Mouse (Mus musculus) stomach, embryonic 16.5 days (tissue): ENCODE measurements around the gene Tnrc6c. TPM values are rescaled to one million over a fixed set of nuclear protein-coding genes. Genes with fewer than 3 reads are reported as not detected.

Experiments
- ATAC-seq: fragments of 200-750 bp; cut with Nextera tagmentation; 2 replicates; pipeline ENCODE4 v1.8.0; 2017; ENCODE audit warnings: moderate number of reproducible peaks, moderate TSS enrichment; ENCODE audit not compliant: insufficient read depth, low FRiP score
- H3K27ac ChIP-seq: fragments of 300-500 bp; sonication (generic); 2 replicates; pipeline ENCODE4 v1.5.1; 2014; ENCODE audit warnings: low read length
- H3K27me3 ChIP-seq: fragments of 300-500 bp; sonication (generic); 2 replicates; pipeline ENCODE4 v1.6.1; 2014; ENCODE audit warnings: low read length, control low read depth, mixed read lengths; ENCODE audit not compliant: control insufficient read depth, insufficient read depth
- H3K36me3 ChIP-seq: fragments of 300-500 bp; sonication (generic); 2 replicates; pipeline ENCODE4 v1.6.1; 2014; ENCODE audit warnings: low read length; ENCODE audit not compliant: control insufficient read depth, insufficient read depth
- H3K4me1 ChIP-seq: fragments of 300-500 bp; sonication (generic); 2 replicates; pipeline ENCODE4 v1.6.1; 2014; ENCODE audit warnings: low read length, control low read depth, mixed read lengths; ENCODE audit not compliant: control insufficient read depth, insufficient read depth
- H3K4me2 ChIP-seq: fragments of 300-500 bp; sonication (generic); 2 replicates; pipeline ENCODE4 v1.6.1; 2014; ENCODE audit warnings: low read depth, low read length, mixed read lengths
- H3K4me3 ChIP-seq: fragments of 300-500 bp; sonication (generic); replicated peaks from 2 replicates; pipeline ENCODE4 v1.5.1; 2014; ENCODE audit warnings: mild to moderate bottlenecking, low read length
- H3K9ac ChIP-seq: fragments of 300-500 bp; sonication (generic); 2 replicates; pipeline ENCODE4 v1.6.1; 2014; ENCODE audit warnings: low read length
- H3K9me3 ChIP-seq: fragments of 300-500 bp; sonication (generic); replicated peaks from 2 replicates; pipeline ENCODE4 v1.6.1; 2016; ENCODE audit warnings: low read length, control low read depth; ENCODE audit not compliant: control insufficient read depth
- WGBS: fragments of 180-500 bp; shearing (Covaris S2); extraction: QIAGEN DNeasy Blood & Tissue Kit; methylation state at CpG from one replicate; pipeline ENCODE4 v1.1.7; 2014; 5-methylcytosine and 5-hydroxymethylcytosine counted together
- polyA plus RNA-seq: library from polyadenylated mRNA; unstranded; fragments of >200 nt; fragmentation: Nextera tagmentation; extraction: Ambion mirVana; gene quantifications from 2 replicates; pipeline ENCODE4 v1.2.1, GENCODE M21; 2015

Gene Tnrc6c
- polyA plus RNA-seq, 1 experiment from 2014 or later, result 10.2 TPM

DNA sequence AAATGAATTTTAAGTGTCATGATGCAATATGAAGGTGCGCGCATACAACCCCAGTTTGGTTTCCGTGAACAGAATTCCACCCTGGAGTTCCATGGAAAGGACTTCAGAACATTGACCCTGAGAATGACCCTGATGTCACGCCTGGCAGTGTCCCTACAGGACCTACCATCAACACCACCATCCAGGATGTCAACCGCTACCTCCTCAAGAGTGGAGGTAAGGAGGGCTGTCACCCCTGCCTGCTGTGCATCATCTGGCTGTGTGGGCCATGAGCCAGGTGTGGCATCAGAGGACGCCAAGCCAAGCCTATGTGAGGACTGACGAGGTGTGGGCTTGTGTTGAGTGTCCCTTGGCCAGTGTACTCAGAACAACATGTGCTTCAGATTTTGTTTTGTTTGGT, 101.8 kb downstream of the Tnrc6c start:
- H3K36me3 ChIP-seq, result peaks cover 47% of the 10 kb centered on the region
- no peaks in the 10 kb centered on the region for H3K9me3 ChIP-seq
- no peaks in the 10 kb centered on the region for H3K27me3 ChIP-seq
- no peak for ATAC-seq
- 94% methylated on average over 7 of the region's 7 CpGs for WGBS
- no peaks in the 10 kb centered on the region for H3K4me1 ChIP-seq
- H3K9ac ChIP-seq, result no peak overlapping the region
- no peak overlapping the region for H3K4me2 ChIP-seq
- H3K27ac ChIP-seq, result no peak overlapping the region
- H3K4me3 ChIP-seq, result no peak overlapping the region

DNA sequence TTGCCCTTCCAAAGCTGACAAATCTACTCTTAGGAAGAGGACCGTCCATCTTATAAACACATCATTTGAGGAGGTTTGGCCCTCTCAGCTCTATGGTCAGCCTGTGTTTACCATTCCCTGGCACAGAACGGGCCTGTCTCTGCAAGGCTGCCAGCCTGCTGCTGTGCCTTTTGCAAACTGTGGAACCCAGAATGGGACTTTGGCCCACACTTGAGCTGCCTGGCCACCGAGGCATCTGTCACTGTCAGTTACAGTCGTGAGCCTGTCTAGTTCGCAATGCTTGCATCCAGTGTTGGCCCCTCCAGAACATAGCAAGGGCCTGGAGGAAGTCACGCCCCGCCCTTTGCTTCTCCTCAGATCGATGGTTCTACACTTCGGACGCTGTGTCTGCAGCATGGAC, 105.2 kb downstream of the Tnrc6c start:
- 84% methylated on average over 10 of the region's 10 CpGs for WGBS
- no peaks in the 10 kb centered on the region for H3K27me3 ChIP-seq
- no peak overlapping the region for H3K4me2 ChIP-seq
- no peak overlapping the region for H3K27ac ChIP-seq
- H3K4me3 ChIP-seq, result no peak overlapping the region
- H3K36me3 ChIP-seq, result peaks cover 44% of the 10 kb centered on the region
- no peak overlapping the region for H3K9ac ChIP-seq
- H3K9me3 ChIP-seq, result no peaks in the 10 kb centered on the region
- ATAC-seq, result no peak
- no peaks in the 10 kb centered on the region for H3K4me1 ChIP-seq

- H3K27ac ChIP-seq, result no peak overlapping the region
- H3K4me3 ChIP-seq, result no peak overlapping the region
- ATAC-seq, result no peak
- no peak overlapping the region for H3K4me2 ChIP-seq
- H3K9ac ChIP-seq, result no peak overlapping the region
- no peaks in the 10 kb centered on the region for H3K27me3 ChIP-seq
- H3K4me1 ChIP-seq, result no peaks in the 10 kb centered on the region
- 89% methylated on average over 26 of the region's 26 CpGs for WGBS
- no peaks in the 10 kb centered on the region for H3K9me3 ChIP-seq
- peaks cover 42% of the 10 kb centered on the region for H3K36me3 ChIP-seq
Observed at GRCm38 (mm10) chr11:117760374-117761119, 106.5 kb downstream of the Tnrc6c start.

GRCm38 (mm10) chr11:117761801-117762200, 107.7 kb downstream of the Tnrc6c start:
- 81% methylated on average over 13 of the region's 13 CpGs for WGBS
- Histone ChIP-seq H3K4me3 (no peak overlapping the region), H3K4me1 (no peaks in the 10 kb centered on the region), H3K4me2 (no peak overlapping the region), H3K9ac (no peak overlapping the region), H3K36me3 (peaks cover 32% of the 10 kb centered on the region; the same call in 1 of the 2 replicates), H3K9me3 (no peaks in the 10 kb centered on the region), H3K27ac (no peak overlapping the region), H3K27me3 (no peaks in the 10 kb centered on the region)
- no peak for ATAC-seq

DNA sequence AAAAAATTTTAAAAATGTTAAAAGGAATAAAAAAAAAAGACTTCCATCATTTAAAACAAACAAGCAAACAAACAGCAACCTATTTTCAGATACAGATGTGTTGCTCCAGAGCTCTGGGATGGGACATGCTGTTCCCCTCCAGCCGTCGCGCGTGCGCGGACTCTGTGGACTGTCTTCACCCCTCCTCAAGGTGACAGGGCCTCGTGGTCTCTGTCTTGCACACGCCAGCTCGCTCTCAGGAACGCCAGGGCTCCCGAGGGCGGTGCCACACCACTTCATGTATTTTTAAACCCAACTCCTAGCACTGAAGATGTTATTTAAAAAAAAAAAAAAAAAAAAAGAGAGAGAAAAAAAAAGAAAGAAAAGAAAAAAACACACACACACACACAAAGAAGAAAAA, 108.2 kb downstream of the Tnrc6c start:
- no peak overlapping the region for H3K4me2 ChIP-seq
- no peak overlapping the region for H3K9ac ChIP-seq
- no peaks in the 10 kb centered on the region for H3K4me1 ChIP-seq
- H3K27me3 ChIP-seq, result no peaks in the 10 kb centered on the region
- no peaks in the 10 kb centered on the region for H3K9me3 ChIP-seq
- ATAC-seq, result no peak
- no peak overlapping the region for H3K4me3 ChIP-seq
- 86% methylated on average over 12 of the region's 12 CpGs for WGBS
- H3K36me3 ChIP-seq, result peaks cover 28% of the 10 kb centered on the region; the same call in 1 of the 2 replicates
- H3K27ac ChIP-seq, result no peak overlapping the region

GRCm38 (mm10) chr11:117764319-117764718, 110.2 kb downstream of the Tnrc6c start:
- no peaks in the 10 kb centered on the region for H3K9me3 ChIP-seq
- H3K27me3 ChIP-seq, result no peaks in the 10 kb centered on the region
- 86% methylated on average over 9 of the region's 9 CpGs for WGBS
- H3K4me2 ChIP-seq, result no peak overlapping the region
- no peaks in the 10 kb centered on the region; the same call in 1 of the 2 replicates for H3K4me1 ChIP-seq
- H3K4me3 ChIP-seq, result no peak overlapping the region
- H3K9ac ChIP-seq, result no peak overlapping the region
- H3K27ac ChIP-seq, result peak overlapping the region; percentile 38; the same call in 1 of the 2 replicates
- no peak for ATAC-seq
- H3K36me3 ChIP-seq, result peaks cover 18% of the 10 kb centered on the region; the same call in 1 of the 2 replicates

GRCm38 (mm10) chr11:117765361-117765760, 111.3 kb downstream of the Tnrc6c start:
- ATAC-seq, result no peak
- H3K9me3 ChIP-seq, result no peaks in the 10 kb centered on the region
- 88% methylated on average over 5 of the region's 5 CpGs for WGBS
- H3K27ac ChIP-seq, result no peak overlapping the region
- H3K4me1 ChIP-seq, result no peaks in the 10 kb centered on the region; the same call in 1 of the 2 replicates
- H3K4me2 ChIP-seq, result no peak overlapping the region
- H3K9ac ChIP-seq, result no peak overlapping the region
- H3K36me3 ChIP-seq, result peaks cover 10% of the 10 kb centered on the region; the same call in 1 of the 2 replicates
- no peaks in the 10 kb centered on the region for H3K27me3 ChIP-seq
- no peak overlapping the region for H3K4me3 ChIP-seq

GRCm38 (mm10) chr11:117766275-117766674, 112.2 kb downstream of the Tnrc6c start:
- Histone ChIP-seq H3K4me2 (no peak overlapping the region), H3K9me3 (no peaks in the 10 kb centered on the region), H3K27me3 (no peaks in the 10 kb centered on the region), H3K9ac (no peak overlapping the region), H3K4me1 (no peaks in the 10 kb centered on the region; the same call in 1 of the 2 replicates), H3K27ac (no peak overlapping the region), H3K4me3 (no peak overlapping the region), H3K36me3 (0 out of 2 replicates have a peak, but pooled peaks cover 7% of the 10 kb centered on the region)
- WGBS, result 82% methylated on average over 3 of the region's 3 CpGs
- ATAC-seq, result no peak

- no peak for ATAC-seq
- H3K27me3 ChIP-seq, result no peaks in the 10 kb centered on the region
- H3K4me2 ChIP-seq, result no peak overlapping the region
- 70% methylated on average over 20 of the region's 20 CpGs for WGBS
- H3K27ac ChIP-seq, result peak overlapping the region; percentile 34; the same call in 1 of the 2 replicates
- H3K4me3 ChIP-seq, result no peak overlapping the region
- H3K9ac ChIP-seq, result no peak overlapping the region
- H3K4me1 ChIP-seq, result no peaks in the 10 kb centered on the region; the same call in 1 of the 2 replicates
- no peaks in the 10 kb centered on the region for H3K9me3 ChIP-seq
- 0 out of 2 replicates have a peak, but pooled peaks cover 7% of the 10 kb centered on the region for H3K36me3 ChIP-seq
Observed at GRCm38 (mm10) chr11:117768725-117769682, 114.9 kb downstream of the Tnrc6c start.
